Mouse (Mus musculus) megakaryocyte, embryonic 14.5 days (primary cell): ENCODE results near the gene Pde4d. TPM values are rescaled to one million over a fixed set of nuclear protein-coding genes. Genes with fewer than 3 reads are reported as not detected.

Experiments
- H3K27me3 ChIP-seq: replicated peaks from 2 replicates; pipeline ENCODE3; 2012; ENCODE audit warnings: inconsistent platforms
- H3K36me3 ChIP-seq: replicated peaks from 2 replicates; pipeline ENCODE3; 2012; ENCODE audit warnings: low read length, inconsistent platforms, mixed read lengths
- H3K4me1 ChIP-seq: 2 replicates; pipeline ENCODE4 v1.6.1; 2012; ENCODE audit warnings: inconsistent platforms
- H3K4me3 ChIP-seq: replicated peaks from 2 replicates; pipeline ENCODE3; 2012; ENCODE audit warnings: moderate library complexity, mild to moderate bottlenecking, inconsistent platforms
- H3K9me3 ChIP-seq: 2 replicates; pipeline ENCODE4 v1.6.1; 2012; ENCODE audit warnings: inconsistent platforms
- FLI1 ChIP-seq: IDR thresholded peaks from 2 replicates; pipeline ENCODE4 v1.6.1; 2012; ENCODE audit warnings: low read length, inconsistent platforms, mixed read lengths
- GATA1 ChIP-seq: IDR thresholded peaks from 3 replicates; pipeline ENCODE4 v1.6.1; 2012; ENCODE audit warnings: mixed read lengths, low read length, inconsistent platforms, borderline replicate concordance
- polyA plus RNA-seq: library from polyadenylated mRNA; stranded (reverse); fragments of >175 nt; gene quantifications from 2 replicates; pipeline ENCODE4 v1.2.3, GENCODE M21; 2012; ENCODE audit warnings: low replicate concordance; ENCODE audit not compliant: insufficient read depth

The Pde4d gene
- polyA plus RNA-seq, 1 experiment = 2.8 TPM

- Histone ChIP-seq H3K36me3 (peaks cover 35% of the 10 kb centered on the region), H3K27me3 (peaks cover 19% of the 10 kb centered on the region), H3K4me1 (peaks cover 65% of the 10 kb centered on the region), H3K9me3 (no peaks in the 10 kb centered on the region), H3K4me3 (peak overlapping the region; percentile 12)
- TF ChIP-seq FLI1 (no peak), GATA1 (no peak)
Observed at GRCm38 (mm10) chr13:109912635-109913034, 1462.9 kb downstream of the Pde4d start.

GRCm38 (mm10) chr13:109914246-109914645, 1464.5 kb downstream of the Pde4d start:
- peaks cover 7% of the 10 kb centered on the region for H3K9me3 ChIP-seq
- H3K4me3 ChIP-seq = no peak overlapping the region
- H3K27me3 ChIP-seq = peaks cover 29% of the 10 kb centered on the region
- peaks cover 45% of the 10 kb centered on the region for H3K36me3 ChIP-seq
- TF ChIP-seq FLI1 (no peak), GATA1 (no peak)
- H3K4me1 ChIP-seq = peaks cover 59% of the 10 kb centered on the region

DNA sequence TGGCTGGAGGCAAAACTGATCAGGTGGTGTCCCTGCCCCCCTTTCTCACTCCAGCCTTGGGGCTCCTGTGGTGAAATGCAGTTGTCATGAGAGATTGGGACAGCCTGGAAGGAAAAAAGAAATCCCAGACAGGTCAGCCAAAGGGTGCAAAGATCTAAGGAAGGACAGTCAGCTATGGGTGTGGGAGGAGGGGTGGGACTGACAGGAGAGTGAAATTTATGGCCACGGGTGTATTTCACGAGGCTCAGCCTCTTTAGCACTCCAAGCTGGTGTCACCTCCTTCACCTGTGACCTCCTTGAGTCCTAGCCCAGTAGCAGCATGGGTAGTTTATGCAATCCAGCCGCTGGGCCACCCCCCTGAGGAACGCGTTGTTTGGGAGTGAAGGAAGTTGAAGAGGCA, 1465.1 kb downstream of the Pde4d start:
- Histone ChIP-seq H3K4me1 (peaks cover 54% of the 10 kb centered on the region), H3K27me3 (peaks cover 29% of the 10 kb centered on the region), H3K4me3 (no peak overlapping the region), H3K9me3 (peaks cover 7% of the 10 kb centered on the region), H3K36me3 (peaks cover 39% of the 10 kb centered on the region)
- TF ChIP-seq GATA1 = no peak
- TF ChIP-seq FLI1 = no peak

- TF ChIP-seq FLI1 (no peak), GATA1 (no peak)
- Histone ChIP-seq H3K27me3 (peaks cover 32% of the 10 kb centered on the region), H3K36me3 (peaks cover 36% of the 10 kb centered on the region), H3K9me3 (peaks cover 7% of the 10 kb centered on the region), H3K4me1 (peaks cover 56% of the 10 kb centered on the region), H3K4me3 (no peak overlapping the region)
Observed at GRCm38 (mm10) chr13:109915501-109915900, 1465.8 kb downstream of the Pde4d start.

GRCm38 (mm10) chr13:109915964-109916363, 1466.2 kb downstream of the Pde4d start:
- Histone ChIP-seq H3K4me3 (no peak overlapping the region), H3K4me1 (peaks cover 57% of the 10 kb centered on the region), H3K9me3 (peaks cover 7% of the 10 kb centered on the region), H3K27me3 (peaks cover 33% of the 10 kb centered on the region), H3K36me3 (peaks cover 31% of the 10 kb centered on the region)
- TF ChIP-seq FLI1 (no peak), GATA1 (no peak)

GRCm38 (mm10) chr13:109917551-109917950, 1467.8 kb downstream of the Pde4d start:
- Histone ChIP-seq H3K4me1 (peaks cover 55% of the 10 kb centered on the region), H3K27me3 (peaks cover 36% of the 10 kb centered on the region), H3K4me3 (no peak overlapping the region), H3K36me3 (peaks cover 27% of the 10 kb centered on the region), H3K9me3 (peaks cover 7% of the 10 kb centered on the region)
- TF ChIP-seq FLI1 (no peak), GATA1 (no peak)

- H3K27me3 ChIP-seq = peaks cover 43% of the 10 kb centered on the region
- H3K4me3 ChIP-seq = no peak overlapping the region
- H3K36me3 ChIP-seq = peaks cover 28% of the 10 kb centered on the region
- peaks cover 61% of the 10 kb centered on the region for H3K4me1 ChIP-seq
- H3K9me3 ChIP-seq = peaks cover 7% of the 10 kb centered on the region
- no peak for TF ChIP-seq FLI1
- no peak for TF ChIP-seq GATA1
Observed at GRCm38 (mm10) chr13:109918631-109919030, 1468.9 kb downstream of the Pde4d start.

DNA sequence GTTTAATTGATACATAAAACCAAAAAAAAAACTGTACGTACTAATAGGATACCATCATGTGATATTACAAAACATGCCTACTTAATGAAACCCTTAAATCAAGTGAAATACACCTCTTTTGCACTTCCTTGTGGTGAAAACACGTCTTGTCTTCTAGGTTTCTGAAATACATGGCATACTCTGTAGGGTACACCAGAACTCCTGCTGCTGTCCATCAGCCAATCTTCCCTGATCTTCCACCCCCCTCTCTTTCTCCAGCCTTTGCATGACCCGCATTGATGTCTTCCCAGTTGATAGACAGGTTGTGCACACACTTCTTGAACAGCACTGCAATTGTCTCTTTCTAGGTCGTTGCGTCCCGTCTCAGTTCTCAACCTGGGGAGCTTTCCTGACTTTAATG, 1470.5 kb downstream of the Pde4d start:
- H3K4me3 ChIP-seq = no peak overlapping the region
- H3K9me3 ChIP-seq = peaks cover 7% of the 10 kb centered on the region
- peaks cover 44% of the 10 kb centered on the region for H3K27me3 ChIP-seq
- peaks cover 55% of the 10 kb centered on the region for H3K4me1 ChIP-seq
- peaks cover 26% of the 10 kb centered on the region for H3K36me3 ChIP-seq
- TF ChIP-seq GATA1 = no peak
- TF ChIP-seq FLI1 = no peak

- H3K36me3 ChIP-seq = peaks cover 24% of the 10 kb centered on the region
- peak overlapping the region; percentile 70 for H3K4me3 ChIP-seq
- TF ChIP-seq FLI1 = peak; percentile 75
- peak; percentile 76; the same call in 1 of the 3 replicates for TF ChIP-seq GATA1
- peaks cover 51% of the 10 kb centered on the region for H3K4me1 ChIP-seq
- H3K27me3 ChIP-seq = peaks cover 47% of the 10 kb centered on the region
- peaks cover 7% of the 10 kb centered on the region for H3K9me3 ChIP-seq
Observed at GRCm38 (mm10) chr13:109921336-109922038, 1471.7 kb downstream of the Pde4d start.

GRCm38 (mm10) chr13:109922228-109922627, 1472.5 kb downstream of the Pde4d start:
- Histone ChIP-seq H3K9me3 (peaks cover 7% of the 10 kb centered on the region), H3K4me3 (no peak overlapping the region), H3K27me3 (peaks cover 44% of the 10 kb centered on the region), H3K36me3 (peaks cover 21% of the 10 kb centered on the region), H3K4me1 (peaks cover 54% of the 10 kb centered on the region)
- TF ChIP-seq FLI1 (no peak), GATA1 (no peak)

GRCm38 (mm10) chr13:109922782-109923181, 1473.0 kb downstream of the Pde4d start:
- H3K4me3 ChIP-seq = peak overlapping the region; percentile 59
- peaks cover 16% of the 10 kb centered on the region for H3K36me3 ChIP-seq
- H3K4me1 ChIP-seq = peaks cover 54% of the 10 kb centered on the region
- H3K27me3 ChIP-seq = peaks cover 39% of the 10 kb centered on the region
- peaks cover 7% of the 10 kb centered on the region for H3K9me3 ChIP-seq
- TF ChIP-seq FLI1 = no peak
- TF ChIP-seq GATA1 = no peak
